Mouse (Mus musculus) left cerebral cortex, adult 9 months (tissue): Measurements from ENCODE around the gene Ahnak.

ENCODE experiments used
- DNase-seq, 2 experiments: peaks; one replicate each; pipeline ENCODE4 v3.0.0; 2022; ENCODE audit warnings: low spot score in 2 of 2

The Ahnak gene

GRCm38 (mm10) chr19:8989066-8989566 lies at the start of gene Ahnak:
Gene Ahnak, plus strand, starts transcription at chr19:8989284.
- no peak for DNase-seq

- no peak for DNase-seq
Measured at GRCm38 (mm10) chr19:8940526-8941133, 48.5 kb upstream of the Ahnak start.

- DNase-seq: no peak
Measured at GRCm38 (mm10) chr19:8941136-8941514, 48.0 kb upstream of the Ahnak start.

GRCm38 (mm10) chr19:8941515-8942217 lies 47.4 kb upstream of the Ahnak start, which contains the start of gene Mta2:
Gene Mta2, plus strand, starts transcription at chr19:8941875.
- DNase-seq: peak; percentile 79 to 92

- DNase-seq: peak in 1 of 2 experiments; percentile 48
Measured at GRCm38 (mm10) chr19:8942276-8942964, 46.7 kb upstream of the Ahnak start.

- no peak for DNase-seq
Measured at GRCm38 (mm10) chr19:8943047-8943446, 46.0 kb upstream of the Ahnak start.

GRCm38 (mm10) chr19:8944062-8944461 lies 45.0 kb upstream of the Ahnak start:
- no peak for DNase-seq

DNA sequence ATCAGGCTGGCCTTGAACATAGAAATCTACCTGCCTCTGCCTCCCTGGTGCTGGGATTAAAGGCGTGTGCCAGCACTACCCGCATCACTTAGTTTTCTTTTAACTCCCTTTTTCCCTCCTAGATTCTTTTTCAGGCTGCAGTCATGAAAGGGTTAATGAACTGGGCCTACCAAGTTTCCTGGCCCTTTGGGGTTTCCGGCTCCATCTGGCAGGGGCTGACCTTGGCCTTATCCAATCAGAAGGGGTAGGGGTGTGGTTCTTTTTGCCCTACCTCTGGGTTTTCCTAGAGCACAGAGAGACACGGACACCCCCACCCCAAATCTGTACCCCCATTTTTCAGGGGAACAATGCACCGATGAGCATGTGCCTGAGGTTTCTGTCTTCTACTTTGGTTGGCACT lies 44.3 kb upstream of the Ahnak start:
- no peak for DNase-seq

- DNase-seq: no peak
Measured at GRCm38 (mm10) chr19:8945251-8945650, 43.8 kb upstream of the Ahnak start.

DNA sequence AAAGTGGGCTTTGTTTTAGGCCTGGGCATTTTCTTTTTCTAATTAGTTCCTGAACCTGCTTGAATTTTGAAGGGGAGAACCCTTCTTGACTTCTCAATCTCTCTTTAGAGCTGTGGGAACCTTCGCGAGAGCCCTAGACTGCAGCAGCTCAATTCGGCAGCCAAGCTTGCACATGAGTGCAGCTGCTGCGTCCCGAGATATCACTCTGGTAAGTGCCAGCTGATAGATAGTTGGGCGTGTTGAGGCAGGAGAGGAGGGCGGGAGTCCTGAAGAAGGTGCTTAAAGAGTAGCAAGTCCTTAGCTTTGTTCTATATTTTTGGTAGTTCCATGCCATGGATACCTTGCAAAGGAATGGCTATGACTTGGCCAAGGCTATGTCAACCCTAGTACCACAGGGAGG lies 42.2 kb upstream of the Ahnak start:
- DNase-seq: no peak

DNA sequence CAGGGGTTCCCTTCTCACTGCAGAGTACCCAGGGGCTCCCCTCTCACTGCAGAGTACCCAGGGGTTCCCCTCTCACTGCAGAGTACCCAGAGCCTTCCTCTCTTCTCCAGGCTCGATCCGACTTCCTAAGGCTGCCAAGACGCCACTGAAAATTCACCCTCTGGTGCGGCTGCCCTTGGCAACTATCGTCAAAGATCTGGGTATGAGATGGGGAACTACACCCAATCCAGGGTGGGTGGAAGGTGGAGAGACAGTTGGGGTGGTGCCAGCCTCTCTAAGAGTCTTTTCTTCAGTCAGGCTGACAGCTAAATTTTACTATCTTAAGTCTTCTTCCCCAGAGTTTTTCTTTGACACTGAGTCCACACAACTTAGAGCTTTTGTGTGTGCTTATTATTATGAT lies 38.9 kb upstream of the Ahnak start:
- DNase-seq: no peak

DNA sequence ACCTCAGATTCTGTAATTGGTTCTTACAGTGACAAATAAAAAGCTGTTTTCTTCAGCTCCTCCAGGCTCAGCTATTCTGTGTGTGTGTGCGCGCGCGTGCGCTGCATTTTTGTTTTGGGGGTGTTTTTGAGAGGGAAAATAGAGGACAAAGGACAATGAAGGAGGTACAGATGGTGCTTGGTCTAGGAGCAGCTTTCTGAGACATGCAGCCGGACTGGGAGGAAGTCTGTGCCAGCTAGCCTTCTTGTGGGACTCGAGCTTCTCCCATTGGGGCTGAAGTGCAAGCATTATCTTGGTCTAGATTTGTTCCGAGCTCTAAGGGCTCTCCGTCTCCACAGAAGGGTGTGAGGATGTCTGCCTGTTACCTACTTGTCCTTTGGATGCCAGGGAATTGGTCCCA lies 36.8 kb upstream of the Ahnak start:
- no peak for DNase-seq

GRCm38 (mm10) chr19:8953135-8954039 lies 35.7 kb upstream of the Ahnak start, which contains the start of gene Tut1:
Gene Tut1, plus strand, starts transcription at chr19:8953847.
- peak; percentile 88 to 98 for DNase-seq

DNA sequence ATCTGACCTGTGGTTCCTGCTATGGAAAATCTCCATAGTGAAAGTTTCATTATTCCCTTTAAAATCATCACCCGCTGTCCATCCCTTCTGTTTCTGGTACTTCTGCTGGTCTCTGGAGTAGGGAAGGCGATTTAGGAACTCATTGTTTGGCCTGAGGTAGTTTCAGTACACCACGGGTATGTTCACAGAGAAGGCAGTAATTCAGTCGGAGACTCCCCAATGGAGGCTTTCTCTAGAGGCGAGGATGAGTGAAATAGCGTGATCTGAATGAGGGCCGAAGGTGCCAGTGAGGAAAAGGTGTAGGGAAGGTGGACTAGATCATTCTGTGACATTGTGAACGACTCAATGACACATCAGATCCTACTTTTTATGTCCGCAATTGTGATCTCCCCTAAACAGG lies 34.9 kb upstream of the Ahnak start:
- DNase-seq: no peak

GRCm38 (mm10) chr19:8962256-8962655 lies 26.8 kb upstream of the Ahnak start:
- DNase-seq: no peak

- DNase-seq: no peak
Measured at GRCm38 (mm10) chr19:8965075-8965474, 24.0 kb upstream of the Ahnak start.

DNA sequence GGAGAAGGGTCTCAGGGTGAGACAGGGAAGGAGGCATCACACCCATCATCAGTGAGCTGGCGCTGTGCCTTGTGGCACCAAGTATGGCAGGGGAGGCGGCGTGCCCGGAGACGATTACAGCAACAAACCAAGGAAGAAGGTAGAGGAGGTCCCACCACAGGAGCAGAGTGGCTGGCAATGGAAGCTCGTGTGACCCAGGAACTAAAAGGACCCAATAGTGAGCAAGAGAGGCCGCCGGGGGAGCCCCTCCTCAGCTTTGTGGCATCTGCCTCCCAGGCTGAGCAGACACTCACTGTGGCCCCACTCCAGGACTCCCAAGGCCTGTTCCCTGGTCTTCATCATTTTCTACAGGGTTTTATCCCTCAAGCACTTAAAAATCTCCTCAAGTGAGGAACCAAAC lies 23.3 kb upstream of the Ahnak start:
- peak in 1 of 2 experiments; percentile 30 for DNase-seq

- DNase-seq: no peak
Measured at GRCm38 (mm10) chr19:8966198-8966589, 22.9 kb upstream of the Ahnak start.

GRCm38 (mm10) chr19:8966590-8967372 lies 22.3 kb upstream of the Ahnak start, which contains the start of gene Eef1g:
Gene Eef1g, plus strand, starts transcription at chr19:8967041.
- peak; percentile 99 for DNase-seq

GRCm38 (mm10) chr19:8967373-8967743 lies 21.7 kb upstream of the Ahnak start:
- DNase-seq: no peak

GRCm38 (mm10) chr19:8967893-8968292 lies 21.2 kb upstream of the Ahnak start:
- no peak for DNase-seq
